Mouse (Mus musculus) CH12.LX (cell line): ENCODE results near the gene Cars. TPM values are rescaled to one million over a fixed set of nuclear protein-coding genes. Genes with fewer than 3 reads are reported as not detected.
"Not testable (repeated sequence)": the region's sequence is repeated elsewhere in the genome, so short reads cannot be mapped to it uniquely, and the experiment has no call there.

Experiments used
- DNase-seq: peaks from one replicate; pipeline ENCODE4 v3.0.0-alpha.2; 2013; ENCODE audit errors: extremely low read depth
- H3K27ac ChIP-seq: 2 replicates; pipeline ENCODE4 v1.5.1; 2012; ENCODE audit warnings: low read depth, mild to moderate bottlenecking, control low read depth, moderate library complexity; ENCODE audit not compliant: insufficient read depth
- H3K27me3 ChIP-seq: replicated peaks from 2 replicates; pipeline ENCODE3; 2012; ENCODE audit warnings: inconsistent platforms
- H3K36me3 ChIP-seq, 2 experiments: replicated peaks in 1 of 2; 2 replicates each; pipeline versions ENCODE3 to v1.6.1; 2012; ENCODE audit warnings: inconsistent platforms in 1 of 2, low read length in 1 of 2, mild to moderate bottlenecking in 1 of 2, mixed read lengths in 1 of 2, moderate library complexity in 1 of 2; ENCODE audit not compliant: control insufficient read depth in 1 of 2, insufficient read depth in 1 of 2
- H3K4me1 ChIP-seq, 2 experiments: 2 replicates each; pipeline ENCODE4 v1.6.1; 2012; ENCODE audit warnings: inconsistent platforms in 1 of 2, moderate library complexity in 1 of 2; ENCODE audit not compliant: insufficient read depth in 2 of 2, control insufficient read depth in 1 of 2
- H3K4me2 ChIP-seq: 2 replicates; pipeline ENCODE4 v1.6.1; 2012; ENCODE audit warnings: low read depth, mild to moderate bottlenecking, control low read depth; ENCODE audit not compliant: poor library complexity, insufficient read depth, severe bottlenecking
- H3K4me3 ChIP-seq, 3 experiments: fragments of 150-350 bp in 1 of 3; sonication (generic) in 1 of 3; replicated peaks in 1 of 3; 2 replicates each; pipeline versions ENCODE3 to v1.5.1; 2011 to 2012; ENCODE audit warnings: low read depth in 2 of 3, low read length in 2 of 3, mild to moderate bottlenecking in 2 of 3, moderate library complexity in 2 of 3, control low read depth in 1 of 3, improper control_type of control experiment in 1 of 3, inconsistent platforms in 1 of 3, mixed read lengths in 1 of 3; ENCODE audit not compliant: poor library complexity in 1 of 3
- H3K79me2 ChIP-seq: replicated peaks from 2 replicates; pipeline ENCODE4 v1.6.1; 2012; ENCODE audit warnings: mild to moderate bottlenecking, moderate library complexity; ENCODE audit not compliant: control insufficient read depth, poor library complexity, insufficient read depth, severe bottlenecking; ENCODE audit errors: extremely low read depth
- H3K9ac ChIP-seq: 2 replicates; pipeline ENCODE4 v1.6.1; 2012; ENCODE audit warnings: low read depth, mild to moderate bottlenecking, control low read depth, moderate library complexity; ENCODE audit not compliant: insufficient read depth
- H3K9me3 ChIP-seq: replicated peaks from 2 replicates; pipeline ENCODE3; 2012; ENCODE audit warnings: low read length, inconsistent platforms, mixed read lengths
- BHLHE40 ChIP-seq: IDR thresholded peaks from 2 replicates; pipeline ENCODE4 v1.6.1; 2011; ENCODE audit warnings: mild to moderate bottlenecking, low read depth, low read length, improper control_type of control experiment
- CHD2 ChIP-seq: IDR thresholded peaks from 2 replicates; pipeline ENCODE4 v1.6.1; 2011; ENCODE audit warnings: low read length, improper control_type of control experiment
- CTCF ChIP-seq, 2 experiments: IDR thresholded peaks in 1 of 2; conservative IDR thresholded peaks in 1 of 2; 2 replicates each; pipeline ENCODE4 v1.5.1; 2011 to 2012; ENCODE audit warnings: low read depth in 2 of 2, low read length in 2 of 2, improper control_type of control experiment in 1 of 2, inconsistent platforms in 1 of 2, mild to moderate bottlenecking in 1 of 2, moderate library complexity in 1 of 2
- E2F4 ChIP-seq: IDR thresholded peaks from 2 replicates; pipeline ENCODE4 v1.6.1; 2011; ENCODE audit warnings: low read depth, low read length, improper control_type of control experiment; ENCODE audit not compliant: insufficient replicate concordance
- ELF1 ChIP-seq: IDR thresholded peaks from 2 replicates; pipeline ENCODE4 v1.6.1; 2014; ENCODE audit warnings: low read depth, mild to moderate bottlenecking, inconsistent platforms, low read length, improper control_type of control experiment
- EP300 ChIP-seq: IDR thresholded peaks from 2 replicates; pipeline ENCODE4 v1.6.1; 2011; ENCODE audit warnings: low read length, improper control_type of control experiment
- ETS1 ChIP-seq: conservative IDR thresholded peaks from 2 replicates; pipeline ENCODE4 v1.6.1; 2012; ENCODE audit warnings: low read depth, mild to moderate bottlenecking, inconsistent platforms, low read length, improper control_type of control experiment, moderate library complexity
- IRF4 ChIP-seq: IDR thresholded peaks from 2 replicates; pipeline ENCODE4 v1.6.1; 2014; ENCODE audit warnings: low read depth, mild to moderate bottlenecking, inconsistent platforms, low read length, improper control_type of control experiment
- JUN ChIP-seq: IDR thresholded peaks from 2 replicates; pipeline ENCODE4 v1.6.1; 2011; ENCODE audit warnings: low read depth, mild to moderate bottlenecking, low read length, improper control_type of control experiment, moderate library complexity; ENCODE audit not compliant: insufficient read depth
- JUND ChIP-seq: conservative IDR thresholded peaks from 2 replicates; pipeline ENCODE4 v1.6.1; 2011; ENCODE audit warnings: low read depth, low read length, improper control_type of control experiment
- KAT2A ChIP-seq: IDR thresholded peaks from 2 replicates; pipeline ENCODE4 v1.6.1; 2012; ENCODE audit warnings: low read length, improper control_type of control experiment, inconsistent platforms; ENCODE audit not compliant: insufficient replicate concordance
- MAFK ChIP-seq: IDR thresholded peaks from 2 replicates; pipeline ENCODE4 v1.6.1; 2011; ENCODE audit warnings: low read length, improper control_type of control experiment; ENCODE audit not compliant: insufficient replicate concordance
- MAX ChIP-seq: IDR thresholded peaks from 2 replicates; pipeline ENCODE4 v1.6.1; 2011; ENCODE audit warnings: low read length, improper control_type of control experiment
- MAZ ChIP-seq: IDR thresholded peaks from 2 replicates; pipeline ENCODE4 v1.6.1; 2012; ENCODE audit warnings: low read depth, mild to moderate bottlenecking, inconsistent platforms, low read length, improper control_type of control experiment, moderate library complexity
- MEF2A ChIP-seq: IDR thresholded peaks from 2 replicates; pipeline ENCODE4 v1.6.1; 2014; ENCODE audit warnings: low read depth, mild to moderate bottlenecking, inconsistent platforms, low read length, improper control_type of control experiment, borderline replicate concordance
- MXI1 ChIP-seq: IDR thresholded peaks from 2 replicates; pipeline ENCODE4 v1.6.1; 2011; ENCODE audit warnings: mild to moderate bottlenecking, low read depth, low read length, improper control_type of control experiment
- MYC ChIP-seq: IDR thresholded peaks from 2 replicates; pipeline ENCODE4 v1.6.1; 2011; ENCODE audit warnings: low read depth, mild to moderate bottlenecking, improper control_type of control experiment, low read length
- NELFE ChIP-seq: IDR thresholded peaks from 2 replicates; pipeline ENCODE4 v1.6.1; 2011; ENCODE audit warnings: low read depth, low read length, improper control_type of control experiment
- NRF1 ChIP-seq: IDR thresholded peaks from 2 replicates; pipeline ENCODE4 v1.6.1; 2014; ENCODE audit warnings: low read depth, mild to moderate bottlenecking, inconsistent platforms, low read length, improper control_type of control experiment, moderate library complexity
- PAX5 ChIP-seq: IDR thresholded peaks from 2 replicates; pipeline ENCODE4 v1.6.1; 2012; ENCODE audit warnings: low read length, inconsistent platforms, mixed read lengths
- POLR2A ChIP-seq: IDR thresholded peaks from 2 replicates; pipeline ENCODE4 v1.6.1; 2011; ENCODE audit warnings: low read depth, mild to moderate bottlenecking, improper control_type of control experiment, low read length
- POLR2AphosphoS2 ChIP-seq: IDR thresholded peaks from 2 replicates; pipeline ENCODE4 v1.6.1; 2011; ENCODE audit warnings: low read depth, low read length, improper control_type of control experiment
- RAD21 ChIP-seq: IDR thresholded peaks from 2 replicates; pipeline ENCODE4 v1.6.1; 2011; ENCODE audit warnings: low read depth, mild to moderate bottlenecking, low read length, improper control_type of control experiment, moderate library complexity
- RCOR1 ChIP-seq: conservative IDR thresholded peaks from 2 replicates; pipeline ENCODE4 v1.6.1; 2012; ENCODE audit warnings: low read depth, mild to moderate bottlenecking, inconsistent platforms, low read length, improper control_type of control experiment
- SIN3A ChIP-seq: IDR thresholded peaks from 2 replicates; pipeline ENCODE4 v1.6.1; 2012; ENCODE audit warnings: low read length, improper control_type of control experiment, inconsistent platforms
- SMC3 ChIP-seq: IDR thresholded peaks from 2 replicates; pipeline ENCODE4 v1.6.1; 2011; ENCODE audit warnings: low read depth, low read length, improper control_type of control experiment
- TBP ChIP-seq: conservative IDR thresholded peaks from 2 replicates; pipeline ENCODE4 v1.6.1; 2011; ENCODE audit warnings: low read depth, low read length, improper control_type of control experiment
- TCF12 ChIP-seq: IDR thresholded peaks from 2 replicates; pipeline ENCODE4 v1.6.1; 2014; ENCODE audit warnings: low read depth, mild to moderate bottlenecking, inconsistent platforms, low read length, improper control_type of control experiment
- USF1 ChIP-seq: IDR thresholded peaks from 2 replicates; pipeline ENCODE4 v1.6.1; 2014; ENCODE audit warnings: low read depth, mild to moderate bottlenecking, inconsistent platforms, low read length, improper control_type of control experiment
- USF2 ChIP-seq: conservative IDR thresholded peaks from 2 replicates; pipeline ENCODE4 v1.6.1; 2011; ENCODE audit warnings: low read depth, low read length, improper control_type of control experiment
- ZC3H11A ChIP-seq: IDR thresholded peaks from 2 replicates; pipeline ENCODE4 v1.6.1; 2012; ENCODE audit warnings: low read depth, mild to moderate bottlenecking, inconsistent platforms, low read length, improper control_type of control experiment
- ZMIZ1 ChIP-seq: IDR thresholded peaks from 2 replicates; pipeline ENCODE4 v1.6.1; 2012; ENCODE audit warnings: low read depth, mild to moderate bottlenecking, inconsistent platforms, low read length, improper control_type of control experiment
- dilution Hi-C: fragments of 300-500 bp; cut with MboI; formaldehyde crosslinking; loops from 2 replicates; pipeline ENCODE4 v1.14.3; 2020; ENCODE audit warnings: low sequenced_read_pairs; ENCODE audit not compliant: extremely low pct_unique_long_range_greater_than_20kb, extremely low pct_ligation_motif_present
- in situ Hi-C: fragments of 300-500 bp; cut with MboI; formaldehyde crosslinking; loops from 3 replicates; pipeline ENCODE4 v1.14.3; 2019; ENCODE audit warnings: low sequenced_read_pairs, low pct_ligation_motif_present, low pct_unique_long_range_greater_than_20kb, mixed read lengths
- polyA plus RNA-seq: library from polyadenylated mRNA; unstranded; fragments of >175 nt; gene quantifications from 2 replicates; pipeline ENCODE4 v1.2.1, GENCODE M21; 2012; ENCODE audit warnings: low read depth; ENCODE audit not compliant: insufficient read length
- total RNA-seq, 2 experiments: library from RNA; depleted of rRNA; stranded (reverse); fragments of 300-350 nt in 1 of 2; fragments of >200 nt in 1 of 2; gene quantifications; 2 replicates each; pipeline ENCODE4 v1.2.3; 2012 to 2014

The Cars gene
- total and polyA plus RNA-seq, 3 experiments = 118 to 222 (median 170) TPM

- peak within 1 kb of the TSS; percentile 20 for H3K9ac ChIP-seq
- peaks cover 6% of the 10 kb centered on the region for H3K27me3 ChIP-seq
- peaks cover 0 to 4% of the 10 kb centered on the region in 2 experiments for H3K36me3 ChIP-seq
- no peak within 1 kb of the TSS for H3K27ac ChIP-seq
- peaks cover 2 to 4% of the 10 kb centered on the region in 2 experiments; a peak in 1 of 4 replicates for H3K4me1 ChIP-seq
- peak; percentile 88 for DNase-seq
- H3K79me2 ChIP-seq = no peaks in the 10 kb centered on the region
- dilution Hi-C loops (no loop called here), in situ Hi-C loops (no loop called here)
- H3K4me2 ChIP-seq = peak within 1 kb of the TSS; percentile 55
- peaks cover 7% of the 10 kb centered on the region for H3K9me3 ChIP-seq
- TF ChIP-seq E2F4 (no peak), POLR2AphosphoS2 (no peak), BHLHE40 (no peak), ELF1 (peak; percentile 29; the same call in 1 of the 2 replicates), TBP (no peak), POLR2A (peak; percentile 74), JUND (no peak), MEF2A (0 out of 2 replicates have a peak, but pooled peaks have one; percentile 39), SIN3A (peak; percentile 74; the same call in 1 of the 2 replicates), SMC3 (no peak), NELFE (peak; percentile 66), MAZ (no peak), EP300 (no peak), MAFK (no peak), RAD21 (no peak), NRF1 (peak; percentile 41; the same call in 1 of the 2 replicates), MYC (peak; percentile 77; the same call in 1 of the 2 replicates), KAT2A (no peak), ETS1 (no peak), RCOR1 (no peak), CTCF (conservative IDR thresholded peaks at IDR 0.05 in 1 of 2, IDR thresholded peaks at IDR 0.05 in 1 of 2; ENCODE audit: low read depth in 2 of 2, low read length in 2 of 2) (no peak), USF1 (no peak), IRF4 (no peak), ZMIZ1 (peak; percentile 51), USF2 (no peak), PAX5 (no peak), JUN (no peak), TCF12 (0 out of 2 replicates have a peak, but pooled peaks have one; percentile 30), CHD2 (no peak), MAX (peak; percentile 80), MXI1 (peak; percentile 86), ZC3H11A (no peak)
- H3K4me3 ChIP-seq = peak within 1 kb of the TSS; percentile 61 to 77 (median 66)
These were observed 49.3 kb upstream of the Cars start, which contains the start of gene Tnfrsf22 for GRCm38 (mm10) chr7:143649034-143649768. Gene Tnfrsf22 (minus strand): TSS chr7:143649661.

GRCm38 (mm10) chr7:143643949-143644348 lies 44.1 kb upstream of the Cars start:
- H3K9ac ChIP-seq, dilution Hi-C loops, H3K27ac ChIP-seq, H3K9me3 ChIP-seq, H3K79me2 ChIP-seq, H3K4me2 ChIP-seq, H3K27me3 ChIP-seq, in situ Hi-C loops, H3K4me1 ChIP-seq, H3K4me3 ChIP-seq, DNase-seq: not testable (repeated sequence)
- peaks cover 0 to 12% of the 10 kb centered on the region in 2 experiments for H3K36me3 ChIP-seq
